Mouse (Mus musculus): ENCODE measurements around the gene Adat1. TPM values are rescaled to one million over a fixed set of nuclear protein-coding genes. Genes with fewer than 3 reads are reported as not detected.
"Not testable (repeated sequence)": the region's sequence is repeated elsewhere in the genome, so short reads cannot be mapped to it uniquely, and the experiment has no call there.

Adat1 gene
- total RNA-seq, 1 experiment from 2014 or later, result 8.3 TPM

DNA sequence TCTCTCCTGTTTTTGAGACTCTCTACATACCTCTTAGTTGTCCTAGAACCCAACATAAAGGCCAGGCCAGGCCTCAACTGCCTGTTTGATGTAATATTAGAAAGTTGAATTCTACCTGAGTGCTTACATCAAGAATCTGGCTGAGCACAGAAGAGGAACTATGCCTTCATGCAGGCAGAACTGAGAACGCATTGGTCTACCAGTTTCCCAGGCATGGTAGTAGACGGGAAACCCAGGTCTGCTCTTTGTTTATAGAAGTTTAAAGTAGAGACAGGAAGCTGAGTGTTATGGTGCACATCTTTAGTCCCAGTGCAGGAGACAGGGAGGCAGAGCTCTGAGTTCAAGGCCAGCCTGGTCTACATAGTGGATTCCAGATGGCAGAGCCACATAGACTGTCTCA is 45.0 kb downstream of the Adat1 start:
- peak; percentile 61; the same call in 1 of the 2 replicates for ATAC-seq (ENCODE audit: extremely low read depth, insufficient number of reproducible peaks, low FRiP score, poor library complexity, severe bottlenecking)

DNA sequence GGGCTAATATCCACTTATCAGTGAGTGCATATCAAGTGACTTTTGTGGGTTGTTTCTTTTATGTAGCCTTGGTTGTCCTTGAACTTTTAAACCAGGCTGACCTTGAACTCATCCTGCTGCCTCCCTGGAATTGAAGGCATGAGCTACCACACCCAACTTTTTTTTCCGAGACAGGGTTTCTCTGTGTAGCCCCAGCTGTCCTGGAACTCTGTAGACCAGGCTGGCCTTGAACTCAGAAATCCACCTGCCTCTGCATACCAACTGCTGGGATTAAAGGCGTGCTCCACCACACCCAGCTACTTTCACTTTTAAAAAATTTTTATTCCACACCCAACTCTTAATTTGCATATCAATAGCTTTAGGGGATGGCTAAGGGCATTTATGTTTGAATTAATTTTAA is 48.6 kb downstream of the Adat1 start:
- ATAC-seq (ENCODE audit: extremely low read depth, insufficient number of reproducible peaks, low FRiP score, poor library complexity, severe bottlenecking), result no peak

DNA sequence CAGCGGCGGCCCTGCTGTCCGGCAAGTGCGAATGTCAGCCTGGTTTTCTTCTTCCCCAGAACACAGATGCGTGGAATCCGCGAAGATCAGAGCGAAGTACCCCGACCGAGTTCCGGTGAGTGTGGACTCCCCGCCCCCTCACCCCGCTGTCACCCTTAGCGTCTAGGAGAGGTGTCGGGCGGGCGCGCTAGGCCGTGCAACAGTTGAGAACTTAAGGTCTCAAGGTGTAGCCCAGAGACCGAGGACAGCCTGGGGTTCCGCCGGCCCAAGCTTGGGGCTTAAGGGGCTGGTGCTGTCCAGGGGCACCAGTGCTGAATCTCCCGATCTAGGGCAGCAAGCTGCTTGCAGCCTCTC is 51.0 kb downstream of the Adat1 start:
- ATAC-seq (ENCODE audit: extremely low read depth, insufficient number of reproducible peaks, low FRiP score, poor library complexity, severe bottlenecking), result peak; percentile 13; the same call in 1 of the 2 replicates

DNA sequence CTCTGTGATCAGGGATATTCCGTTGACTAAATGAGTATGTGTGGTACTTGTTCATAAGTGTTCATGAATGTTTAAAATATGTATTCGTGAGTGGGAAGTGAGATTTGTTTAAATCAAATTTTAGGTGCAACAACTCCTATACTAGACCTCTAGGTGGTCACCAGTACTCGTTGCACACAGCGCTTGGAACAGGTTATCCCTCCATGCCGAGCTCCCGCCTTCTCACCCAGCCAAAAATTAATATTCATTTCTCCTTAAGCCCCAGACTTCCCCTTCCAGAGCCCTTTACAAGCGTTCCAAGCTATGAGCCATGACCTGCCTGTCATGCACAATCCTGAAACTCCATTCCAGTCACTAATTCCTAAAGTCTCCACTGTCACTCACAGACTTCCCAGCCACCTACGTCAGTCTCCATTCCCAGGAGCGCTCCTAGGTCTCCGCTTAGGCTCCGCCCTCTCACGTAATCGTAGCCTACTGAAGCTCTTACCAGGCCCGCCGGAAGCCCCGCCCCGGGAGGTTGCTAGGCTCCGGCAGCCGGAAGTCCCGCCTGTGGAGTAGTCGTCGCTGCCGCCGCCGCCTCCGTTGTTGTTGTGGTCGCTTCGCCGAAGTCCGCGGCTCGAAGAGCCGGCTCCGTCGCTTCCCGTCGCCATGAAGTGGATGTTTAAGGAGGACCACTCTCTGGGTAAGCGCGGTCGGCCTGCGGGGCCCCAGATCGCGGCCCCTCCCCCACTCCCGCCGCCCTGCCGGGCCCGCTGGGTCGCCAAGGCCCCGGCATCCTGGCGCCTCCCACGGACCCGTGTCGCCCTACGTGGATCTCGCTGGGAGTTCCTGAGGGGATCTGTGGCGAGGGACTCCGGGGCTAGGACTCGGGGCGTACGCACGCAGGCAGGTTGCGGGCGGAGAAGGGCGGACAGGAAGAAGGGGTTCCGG is 51.7 kb downstream of the Adat1 start, which contains the start of gene Gabarapl2:
Gene Gabarapl2 (plus strand): TSS at position 533 of the 930 bp plus-strand sequence.
- ATAC-seq (ENCODE audit: extremely low read depth, insufficient number of reproducible peaks, low FRiP score, poor library complexity, severe bottlenecking), result peak; percentile 93

GRCm38 (mm10) chr8:111939516-111940142 is 52.5 kb downstream of the Adat1 start:
- peak; percentile 55; the same call in 1 of the 2 replicates for ATAC-seq (ENCODE audit: extremely low read depth, insufficient number of reproducible peaks, low FRiP score, poor library complexity, severe bottlenecking)

DNA sequence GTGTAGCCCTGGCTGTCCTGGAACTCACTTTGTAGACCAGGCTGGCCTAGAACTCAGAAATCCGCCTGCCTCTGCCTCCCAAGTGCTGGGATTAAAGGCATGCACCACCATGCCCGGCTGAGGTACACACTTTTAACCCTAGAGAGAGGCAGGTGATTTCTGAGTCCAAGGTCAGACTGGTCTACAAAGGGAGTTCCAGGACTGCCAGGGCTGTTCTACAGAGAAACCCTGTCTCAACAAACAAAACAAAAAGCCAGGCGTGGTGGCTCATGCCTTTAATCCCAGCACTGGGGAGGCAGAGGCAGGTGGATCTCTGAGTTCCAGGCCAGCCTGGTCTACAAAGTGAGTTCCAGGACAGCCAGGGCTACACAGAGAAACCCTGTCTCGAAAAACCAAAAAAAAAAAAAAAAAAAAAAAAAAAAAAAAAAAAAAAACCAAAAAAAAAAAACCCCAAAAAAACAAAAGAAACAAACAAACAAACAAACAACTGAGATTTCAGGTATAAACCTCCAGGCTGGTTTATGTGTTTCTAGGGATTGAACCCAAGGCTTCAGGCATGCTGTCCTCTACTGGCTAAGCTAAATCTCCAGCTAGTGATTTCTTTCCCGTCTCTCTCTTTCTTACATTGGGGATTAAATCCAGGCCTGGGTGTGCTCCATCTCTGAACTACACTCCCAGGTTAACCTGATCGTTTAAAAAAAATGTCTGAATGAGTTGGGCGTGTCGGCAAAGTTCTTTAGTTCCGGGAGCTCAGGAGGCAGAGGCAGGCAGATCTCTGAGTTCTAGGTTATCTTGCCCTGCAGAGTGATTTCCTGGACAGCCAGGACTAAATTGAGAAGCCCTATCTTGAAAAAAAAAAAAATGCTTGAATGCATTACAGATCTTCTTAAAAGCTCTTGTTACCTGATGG is 53.8 kb downstream of the Adat1 start:
- not testable (repeated sequence) for ATAC-seq (ENCODE audit: extremely low read depth, insufficient number of reproducible peaks, low FRiP score, poor library complexity, severe bottlenecking)

GRCm38 (mm10) chr8:111937184-111937583 is 54.9 kb downstream of the Adat1 start:
- ATAC-seq (ENCODE audit: extremely low read depth, insufficient number of reproducible peaks, low FRiP score, poor library complexity, severe bottlenecking), result no peak

- no peak for ATAC-seq (ENCODE audit: extremely low read depth, insufficient number of reproducible peaks, low FRiP score, poor library complexity, severe bottlenecking)
Measured at GRCm38 (mm10) chr8:111934201-111934600, 57.9 kb downstream of the Adat1 start.

GRCm38 (mm10) chr8:111933348-111934076 is 58.6 kb downstream of the Adat1 start, which contains the start of gene Tmem231:
Gene Tmem231 (minus strand): TSS chr8:111933881.
- peak; percentile 99 for ATAC-seq (ENCODE audit: extremely low read depth, insufficient number of reproducible peaks, low FRiP score, poor library complexity, severe bottlenecking)

GRCm38 (mm10) chr8:111932580-111933336 is 59.3 kb downstream of the Adat1 start:
- no peak for ATAC-seq (ENCODE audit: extremely low read depth, insufficient number of reproducible peaks, low FRiP score, poor library complexity, severe bottlenecking)

DNA sequence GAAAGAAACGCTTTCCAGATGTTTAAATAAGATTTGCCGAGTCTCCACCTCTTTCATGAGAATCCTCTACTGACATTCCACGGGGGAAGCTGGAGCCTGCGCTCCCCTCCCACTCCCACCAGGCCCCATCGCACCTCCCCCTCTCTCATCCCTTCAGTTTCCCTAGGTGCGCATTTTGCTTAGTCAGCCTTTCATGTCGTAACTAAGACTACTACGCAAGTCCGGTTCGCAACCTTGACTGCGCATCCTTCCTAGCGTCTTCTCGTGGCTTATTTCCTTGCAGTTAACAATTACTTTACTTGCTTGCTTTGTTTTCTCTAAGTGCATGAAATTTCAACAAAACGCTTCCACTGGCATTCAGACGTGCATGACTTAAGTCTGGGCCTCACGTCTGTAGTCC is 60.4 kb downstream of the Adat1 start:
- ATAC-seq (ENCODE audit: extremely low read depth, insufficient number of reproducible peaks, low FRiP score, poor library complexity, severe bottlenecking), result no peak

GRCm38 (mm10) chr8:111929648-111930344 is 62.3 kb downstream of the Adat1 start:
- ATAC-seq (ENCODE audit: extremely low read depth, insufficient number of reproducible peaks, low FRiP score, poor library complexity, severe bottlenecking), result no peak

DNA sequence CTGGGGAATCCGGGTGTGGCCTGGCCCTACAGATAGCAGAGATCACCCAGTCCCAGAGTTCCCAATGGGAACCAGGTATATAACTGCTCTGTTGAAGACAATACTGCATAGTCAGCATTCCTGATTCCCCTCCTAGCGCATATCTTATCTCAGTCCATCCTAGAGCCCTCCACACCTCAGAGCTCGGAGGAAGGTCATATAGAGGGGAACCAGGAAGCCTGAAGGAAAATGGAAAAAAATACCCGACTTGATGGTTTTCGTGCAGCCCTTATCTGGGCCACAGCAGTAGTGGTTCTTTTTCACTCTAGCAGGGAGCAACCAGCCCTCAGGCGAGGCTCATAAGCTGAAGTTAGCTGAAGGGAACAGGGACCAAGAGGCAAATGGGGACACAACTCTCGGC is 67.1 kb downstream of the Adat1 start:
- ATAC-seq (ENCODE audit: extremely low read depth, insufficient number of reproducible peaks, low FRiP score, poor library complexity, severe bottlenecking), result no peak

DNA sequence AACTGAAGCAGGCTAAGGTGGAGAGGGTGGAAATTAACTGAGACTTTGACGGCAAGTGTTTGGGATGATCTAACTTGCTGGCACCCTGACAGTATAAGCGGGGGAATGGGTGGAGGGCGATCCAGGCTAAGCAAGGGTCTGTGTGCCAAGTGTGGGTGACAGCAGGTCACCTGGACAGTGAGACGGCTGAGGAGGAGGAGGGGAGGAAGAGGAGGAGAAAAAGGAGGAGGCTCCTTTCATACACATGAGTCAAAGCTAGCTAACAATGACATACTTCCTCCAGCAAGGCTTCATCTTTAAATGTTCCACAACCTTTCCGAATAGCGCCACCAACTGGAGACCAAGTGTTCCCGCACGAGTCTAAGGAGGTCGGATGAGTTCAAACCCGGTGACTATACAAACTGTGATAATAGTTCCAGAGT is 68.7 kb downstream of the Adat1 start:
- ATAC-seq (ENCODE audit: extremely low read depth, insufficient number of reproducible peaks, low FRiP score, poor library complexity, severe bottlenecking), result 0 out of 2 replicates have a peak, but pooled peaks have one; percentile 33

- ATAC-seq (ENCODE audit: extremely low read depth, insufficient number of reproducible peaks, low FRiP score, poor library complexity, severe bottlenecking), result no peak
Measured at GRCm38 (mm10) chr8:111920971-111921370, 71.1 kb downstream of the Adat1 start.

- ATAC-seq (ENCODE audit: extremely low read depth, insufficient number of reproducible peaks, low FRiP score, poor library complexity, severe bottlenecking), result no peak
Measured at GRCm38 (mm10) chr8:111919663-111920062, 72.4 kb downstream of the Adat1 start.
